Mouse (Mus musculus): Measurements from ENCODE around the gene Plcg1.

Plcg1 gene

GRCm38 (mm10) chr2:160771325-160772276, 40.5 kb downstream of the Plcg1 start:
- no peak for DNase-seq

- DNase-seq = no peak
Measured at GRCm38 (mm10) chr2:160778034-160778433, 46.9 kb downstream of the Plcg1 start.

- no peak for DNase-seq
Measured at GRCm38 (mm10) chr2:160780154-160780833, 49.2 kb downstream of the Plcg1 start.

GRCm38 (mm10) chr2:160780834-160781219, 49.7 kb downstream of the Plcg1 start:
- DNase-seq = no peak

- DNase-seq = no peak
Measured at GRCm38 (mm10) chr2:160786333-160786732, 55.2 kb downstream of the Plcg1 start.

GRCm38 (mm10) chr2:160789046-160789445, 57.9 kb downstream of the Plcg1 start:
- no peak for DNase-seq

GRCm38 (mm10) chr2:160789741-160790140, 58.6 kb downstream of the Plcg1 start:
- peak; percentile 73 for DNase-seq

GRCm38 (mm10) chr2:160793117-160793516, 62.0 kb downstream of the Plcg1 start:
- peak; percentile 49 for DNase-seq

- DNase-seq = peak; percentile 89
Measured at GRCm38 (mm10) chr2:160796973-160797372, 65.9 kb downstream of the Plcg1 start.

GRCm38 (mm10) chr2:160798206-160798605, 67.1 kb downstream of the Plcg1 start:
- DNase-seq = peak; percentile 55

GRCm38 (mm10) chr2:160800967-160801366, 69.9 kb downstream of the Plcg1 start:
- DNase-seq = no peak

- DNase-seq = no peak
Measured at GRCm38 (mm10) chr2:160802326-160802725, 71.2 kb downstream of the Plcg1 start.

GRCm38 (mm10) chr2:160804794-160805527, 73.9 kb downstream of the Plcg1 start:
- DNase-seq = peak; percentile 88

- DNase-seq = peak; percentile 86
Measured at GRCm38 (mm10) chr2:160806091-160806521, 75.0 kb downstream of the Plcg1 start.

GRCm38 (mm10) chr2:160810376-160810775, 79.3 kb downstream of the Plcg1 start:
- peak; percentile 77 for DNase-seq

- peak; percentile 36 for DNase-seq
Measured at GRCm38 (mm10) chr2:160810802-160811201, 79.7 kb downstream of the Plcg1 start.
